Mouse (Mus musculus): ENCODE measurements around the gene Cnih3.

GRCm38 (mm10) chr1:181407281-181407680, 54.9 kb downstream of the Cnih3 start:
- TF ChIP-seq CTCF (conservative IDR thresholded peaks at IDR 0.05; ENCODE audit: low read length) = no peak
- TF ChIP-seq POU5F1 (IDR thresholded peaks at IDR 0.05; ENCODE audit: borderline replicate concordance, low read length) = no peak
- no peak for TF ChIP-seq NANOG (IDR thresholded peaks at IDR 0.05; ENCODE audit: borderline replicate concordance, low read length)

Measured in E14TG2a.4 (cell line).